In the genomic region with DNA sequence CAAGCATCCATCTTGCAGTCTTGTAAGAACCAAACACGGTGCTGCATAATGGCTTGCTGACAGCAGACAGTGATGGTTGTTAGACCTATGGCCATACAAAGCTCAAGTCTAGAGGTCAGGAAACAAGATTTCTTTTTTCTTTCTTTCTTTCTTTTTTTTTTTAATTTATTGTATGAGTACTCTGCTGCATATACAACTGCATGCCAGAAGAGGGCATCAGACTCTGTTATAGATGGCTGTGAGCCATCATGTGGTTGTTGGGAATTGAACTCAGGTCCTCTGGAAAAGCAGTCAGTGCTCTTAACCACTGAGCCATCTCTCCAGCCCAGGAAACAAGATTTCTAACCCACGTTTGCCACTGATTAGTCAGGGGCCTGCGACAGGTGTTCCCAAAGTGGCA, we compare ENCODE assay signal across 22 mouse cellular contexts. TPM values are rescaled to one million over a fixed set of nuclear protein-coding genes. Genes with fewer than 3 reads are reported as not detected.
A peak's percentile ranks its signal among the peaks of the same experiment; 100 is the strongest.
DNase-seq lines count a peak whose midpoint lies in the region; ATAC-seq and TF ChIP-seq lines count a peak whose summit lies in the region.
"Had no signal": no experiment of that assay in that cellular context is flagged by ENCODE, and none has a peak within 500 bp of the region (broad histone marks: within the 10 kb centered on the region; RNA-seq: fewer than 3 reads in every experiment).

No protein-coding gene starts in this region.

- no peak for TF ChIP-seq POLR2A in MEL (IDR thresholded peaks at IDR 0.05; ENCODE audit: control insufficient read depth in 1 of 2, insufficient read depth in 1 of 2, low read depth in 1 of 2, low read length in 2 of 2, poor library complexity in 1 of 2)

- no peak overlapping the region for H3K4me3 ChIP-seq in heart, postnatal 0 days (ENCODE audit: low read depth, low read length)
- H3K4me3 ChIP-seq in heart, embryonic 10.5 days: no peak overlapping the region
- no peak overlapping the region for H3K4me3 ChIP-seq in liver, embryonic 14.5 days (ENCODE audit: insufficient read depth in 1 of 2, low read depth in 2 of 2, low read length in 2 of 2)
- H3K4me3 ChIP-seq in liver, embryonic 11.5 days (ENCODE audit: low read depth, low read length): no peak overlapping the region
- no peak overlapping the region for H3K4me3 ChIP-seq in MEL (ENCODE audit: control insufficient read depth in 1 of 2, insufficient read depth in 1 of 2, low read depth in 2 of 2, low read length in 2 of 2)
- H3K4me3 ChIP-seq: embryonic facial prominence, embryonic 15.5 days; heart, embryonic 15.5 days; hindbrain, embryonic 13.5 days; midbrain, embryonic 13.5 days; neural tube, embryonic 13.5 days had no signal

- H3K4me1 ChIP-seq in heart, postnatal 0 days (ENCODE audit: control insufficient read depth, insufficient read depth): no peaks in the 10 kb centered on the region
- no peaks in the 10 kb centered on the region for H3K4me1 ChIP-seq in heart, embryonic 10.5 days
- no peaks in the 10 kb centered on the region for H3K4me1 ChIP-seq in liver, embryonic 14.5 days (replicated peaks; ENCODE audit: control insufficient read depth in 2 of 2, insufficient read depth in 2 of 2, low read length in 1 of 2)
- H3K4me1 ChIP-seq in liver, embryonic 11.5 days (replicated peaks; ENCODE audit: control insufficient read depth, insufficient read depth, low read length): no peaks in the 10 kb centered on the region
- no peaks in the 10 kb centered on the region for H3K4me1 ChIP-seq in MEL (ENCODE audit: control insufficient read depth in 1 of 2, insufficient read depth in 2 of 2, low read length in 2 of 2)
- H3K4me1 ChIP-seq: embryonic facial prominence, embryonic 15.5 days; heart, embryonic 15.5 days; hindbrain, embryonic 13.5 days; neural tube, embryonic 13.5 days had no signal

- no peaks in the 10 kb centered on the region for H3K9me3 ChIP-seq in heart, postnatal 0 days (replicated peaks; ENCODE audit: control insufficient read depth, low read length)
- no peaks in the 10 kb centered on the region for H3K9me3 ChIP-seq in heart, embryonic 10.5 days
- H3K9me3 ChIP-seq in liver, embryonic 14.5 days (ENCODE audit: control insufficient read depth, low read length): no peaks in the 10 kb centered on the region
- H3K9me3 ChIP-seq in liver, embryonic 11.5 days (ENCODE audit: control insufficient read depth, low read length): 0 out of 2 replicates have a peak, but pooled peaks cover 2% of the 10 kb centered on the region
- H3K9me3 ChIP-seq in MEL (replicated peaks; ENCODE audit: insufficient read depth, low read length): no peaks in the 10 kb centered on the region
- H3K9me3 ChIP-seq: embryonic facial prominence, embryonic 15.5 days; heart, embryonic 15.5 days; hindbrain, embryonic 13.5 days; midbrain, embryonic 13.5 days; neural tube, embryonic 13.5 days had no signal

- no peaks in the 10 kb centered on the region for H3K27me3 ChIP-seq in heart, postnatal 0 days (ENCODE audit: control insufficient read depth, insufficient read depth, low read length)
- H3K27me3 ChIP-seq in heart, embryonic 10.5 days (ENCODE audit: insufficient read depth, poor library complexity, severe bottlenecking): no peaks in the 10 kb centered on the region
- H3K27me3 ChIP-seq in liver, embryonic 14.5 days (ENCODE audit: control insufficient read depth, insufficient read depth, low read length): no peaks in the 10 kb centered on the region
- no peaks in the 10 kb centered on the region for H3K27me3 ChIP-seq in liver, embryonic 11.5 days (replicated peaks; ENCODE audit: control insufficient read depth, insufficient read depth, low read length)
- no peaks in the 10 kb centered on the region for H3K27me3 ChIP-seq in MEL (ENCODE audit: control insufficient read depth in 1 of 2, insufficient read depth in 2 of 2, low read length in 2 of 2)
- H3K27me3 ChIP-seq: embryonic facial prominence, embryonic 15.5 days; heart, embryonic 15.5 days; hindbrain, embryonic 13.5 days; midbrain, embryonic 13.5 days; neural tube, embryonic 13.5 days had no signal

- no peak for ATAC-seq in heart, postnatal 0 days (ENCODE audit: insufficient read depth, low read depth)
- no peak for ATAC-seq in liver, embryonic 14.5 days (ENCODE audit: insufficient read depth)
- no peak for ATAC-seq in liver, embryonic 11.5 days (replicated peaks; ENCODE audit: low FRiP score)
- no peak for ATAC-seq in cerebellum, adult (ENCODE audit: insufficient number of reproducible peaks, low FRiP score, low TSS enrichment)
- ATAC-seq: midbrain, embryonic 13.5 days had no signal

- no peak overlapping the region for H3K27ac ChIP-seq in heart, postnatal 0 days (ENCODE audit: low read depth)
- no peak overlapping the region for H3K27ac ChIP-seq in heart, embryonic 10.5 days
- no peak overlapping the region for H3K27ac ChIP-seq in liver, embryonic 14.5 days
- no peak overlapping the region for H3K27ac ChIP-seq in liver, embryonic 11.5 days (ENCODE audit: low read depth, low read length)
- H3K27ac ChIP-seq in MEL (ENCODE audit: control insufficient read depth, low read depth, low read length): no peak overlapping the region
- H3K27ac ChIP-seq: embryonic facial prominence, embryonic 15.5 days; heart, embryonic 15.5 days; hindbrain, embryonic 13.5 days; midbrain, embryonic 13.5 days; neural tube, embryonic 13.5 days had no signal

- H3K4me2 ChIP-seq in heart, postnatal 0 days (ENCODE audit: low read depth, low read length): no peak overlapping the region
- no peak overlapping the region for H3K4me2 ChIP-seq in liver, embryonic 14.5 days (ENCODE audit: low read depth)
- no peak overlapping the region for H3K4me2 ChIP-seq in liver, embryonic 11.5 days
- H3K4me2 ChIP-seq: embryonic facial prominence, embryonic 15.5 days; heart, embryonic 15.5 days; hindbrain, embryonic 13.5 days; midbrain, embryonic 13.5 days; neural tube, embryonic 13.5 days had no signal

- DNase-seq in heart, postnatal 0 days (ENCODE audit: low spot score): no peak
- DNase-seq in heart, embryonic 10.5 days (ENCODE audit: low spot score): no peak
- DNase-seq in liver, embryonic 14.5 days (ENCODE audit: low read depth in 3 of 3, low spot score in 3 of 3): no peak
- no peak for DNase-seq in liver, embryonic 11.5 days (ENCODE audit: low spot score)
- DNase-seq in A20 (ENCODE audit: low read depth, low spot score): peak; percentile 10
- DNase-seq in MEL (ENCODE audit: low read depth, low spot score): peak; percentile 32
- no peak for DNase-seq in right cerebral cortex, postnatal 10 days (ENCODE audit: low spot score in 2 of 2)
- DNase-seq: adrenal gland, postnatal 10 days; cerebellum, adult 18-20 months; cerebellum, postnatal 25 days; gastrocnemius, postnatal 14 days; heart, adult 18-20 months; left cerebral cortex, postnatal 4 days; right cerebral cortex, postnatal 14 days; spleen, adult 18-20 months; thymus, postnatal 4 days had no signal

- peaks cover 96% of the 10 kb centered on the region for H3K36me3 ChIP-seq in heart, postnatal 0 days (replicated peaks; ENCODE audit: control insufficient read depth, insufficient read depth, low read length)
- peaks cover 90% of the 10 kb centered on the region for H3K36me3 ChIP-seq in heart, embryonic 10.5 days
- peaks cover 36% of the 10 kb centered on the region for H3K36me3 ChIP-seq in liver, embryonic 14.5 days (replicated peaks; ENCODE audit: control insufficient read depth, insufficient read depth, low read depth)
- H3K36me3 ChIP-seq in liver, embryonic 11.5 days (ENCODE audit: control insufficient read depth, insufficient read depth, low read length): peaks cover 49% of the 10 kb centered on the region
- peaks cover 0 to 12% of the 10 kb centered on the region in 2 experiments; a peak in 2 of 4 replicates for H3K36me3 ChIP-seq in MEL (ENCODE audit: control insufficient read depth in 1 of 2, insufficient read depth in 2 of 2, low read length in 2 of 2)

- peak; percentile 30 for TF ChIP-seq RAD21 in MEL (IDR thresholded peaks at IDR 0.05; ENCODE audit: low read depth, low read length)

- peak; percentile 36 for TF ChIP-seq CTCF in heart, postnatal 0 days (IDR thresholded peaks at IDR 0.05; ENCODE audit: low read depth)
- peak; percentile 33 for TF ChIP-seq CTCF in liver, embryonic 14.5 days (IDR thresholded peaks at IDR 0.05; ENCODE audit: low read depth)
- peak; percentile 25 to 53 (median 39); a peak in 5 of 6 replicates for TF ChIP-seq CTCF in MEL (IDR thresholded peaks at IDR 0.05 in 2 of 3, conservative IDR thresholded peaks at IDR 0.05 in 1 of 3; ENCODE audit: control insufficient read depth in 1 of 3, insufficient read depth in 1 of 3, low read depth in 2 of 3, low read length in 3 of 3, poor library complexity in 1 of 3, severe bottlenecking in 1 of 3)

- 86% methylated on average over 3 of the region's 3 CpGs for WGBS in heart, postnatal 0 days
- WGBS in heart, embryonic 10.5 days: 86% methylated on average over 3 of the region's 3 CpGs
- 65% methylated on average over 3 of the region's 3 CpGs for WGBS in liver, embryonic 14.5 days (ENCODE audit: insufficient replicate concordance)
- WGBS in liver, embryonic 11.5 days: 84% methylated on average over 3 of the region's 3 CpGs

- H3K79me2 ChIP-seq in MEL (ENCODE audit: control insufficient read depth, insufficient read depth, low read length, poor library complexity): no peaks in the 10 kb centered on the region

- no peak overlapping the region for H3K9ac ChIP-seq in heart, postnatal 0 days (replicated peaks; ENCODE audit: low read depth, low read length)
- H3K9ac ChIP-seq in liver, embryonic 14.5 days (replicated peaks): no peak overlapping the region
- no peak overlapping the region for H3K9ac ChIP-seq in liver, embryonic 11.5 days (ENCODE audit: low read depth, low read length)
- no peak overlapping the region for H3K9ac ChIP-seq in MEL (ENCODE audit: control insufficient read depth, low read depth, low read length, poor library complexity, severe bottlenecking)
- H3K9ac ChIP-seq: embryonic facial prominence, embryonic 15.5 days; heart, embryonic 15.5 days; hindbrain, embryonic 13.5 days; midbrain, embryonic 13.5 days; neural tube, embryonic 13.5 days had no signal

- TF ChIP-seq EP300 in heart, postnatal 0 days (IDR thresholded peaks at IDR 0.05; ENCODE audit: low read depth): no peak
- no peak for TF ChIP-seq EP300 in liver, embryonic 14.5 days (IDR thresholded peaks at IDR 0.05; ENCODE audit: low read depth)
- no peak for TF ChIP-seq EP300 in MEL (IDR thresholded peaks at IDR 0.05; ENCODE audit: low read depth in 1 of 2, low read length in 2 of 2)

RNA-seq across cellular contexts. Expression of a gene that starts 54.0 kb away (rescaled TPM):
- 38.6 and 60.2 TPM in 2 replicates for total RNA-seq in heart, postnatal 0 days (2014; rRNA removed; ENCODE audit: low replicate concordance)
- 14.7 and 15.7 TPM in 2 replicates for polyA plus RNA-seq in heart, postnatal 0 days (2015; fragmentation: Nextera tagmentation; extraction: Ambion mirVana)
- 12.8 and 14.9 TPM in 2 replicates for polyA plus RNA-seq in heart, embryonic 10.5 days (2016; fragmentation: Nextera tagmentation; extraction: Ambion mirVana)
- polyA plus RNA-seq in liver, embryonic 14.5 days (2012; rRNA removed): 13.6 and 15.0 TPM in 2 replicates
- polyA plus RNA-seq in liver, embryonic 14.5 days (2014; fragmentation: Nextera tagmentation; extraction: Ambion mirVana): 21.6 and 24.0 TPM in 2 replicates
- 36.3 and 42.2 TPM in 2 replicates for polyA plus RNA-seq in liver, embryonic 11.5 days (2014; fragmentation: Nextera tagmentation; extraction: Ambion mirVana)
- 31.4 and 37.1 TPM in 2 replicates for total RNA-seq in MEL (2012; rRNA removed)
- polyA plus RNA-seq in MEL (2012; ENCODE audit: insufficient read depth in 1 of 2, insufficient read length in 2 of 2, low read depth in 1 of 2, low replicate concordance in 2 of 2, missing spikeins in 1 of 2): 100 to 1,000 TPM in 1 of 2 experiments, 10 to 100 TPM in 1; 26.2 to 327 TPM

Comparison
In these comparisons a context has a peak if more than half of its experiments do, and no peak if none do; other contexts are left out.
1. DNase-seq: peak in A20 (single experiment) and MEL (single experiment); none in heart, postnatal 0 days (single experiment), heart, embryonic 10.5 days (single experiment), liver, embryonic 14.5 days (0 of 3), liver, embryonic 11.5 days (single experiment) and right cerebral cortex, postnatal 10 days (0 of 2).
2. Peak in every context shown above with its lines, with median percentiles within 50 percentile points of each other: CTCF ChIP-seq.